Mouse (Mus musculus): ENCODE results near the gene Srgap3. TPM values are rescaled to one million over a fixed set of nuclear protein-coding genes. Genes with fewer than 3 reads are reported as not detected.
A peak's percentile ranks its signal among the peaks of the same experiment; 100 is the strongest.

The Srgap3 gene
- polyA plus RNA-seq, 1 experiment from 2014 or later: 1.5 TPM

DNA sequence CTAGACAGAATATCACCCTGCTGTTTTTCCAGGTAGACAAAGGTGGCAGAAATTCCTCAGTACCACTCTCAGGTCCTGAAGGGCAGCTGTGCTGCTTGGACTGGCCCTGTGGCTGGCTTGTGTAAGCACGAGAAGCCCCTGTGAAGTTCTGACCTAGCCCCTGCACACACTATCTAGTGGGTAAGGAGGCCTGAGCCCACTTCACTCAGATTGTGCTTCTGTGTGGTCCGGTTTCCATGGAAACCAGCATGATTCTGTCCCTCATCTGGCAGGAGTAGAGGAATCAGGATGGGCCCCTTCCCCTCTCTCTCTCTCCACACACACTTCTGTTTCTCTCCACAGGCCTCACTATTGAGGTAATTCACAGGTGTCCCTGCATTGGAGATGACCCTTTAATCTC is 212.0 kb downstream of the Srgap3 start:
- no peak overlapping the region for H3K4me2 ChIP-seq (replicated peaks; ENCODE audit: low read depth)
- WGBS: 85% methylated on average over 2 of the region's 2 CpGs
- no peak overlapping the region for H3K4me3 ChIP-seq (ENCODE audit: low read depth, low read length)
- peaks cover 5% of the 10 kb centered on the region; the same call in 1 of the 2 replicates for H3K36me3 ChIP-seq (ENCODE audit: control insufficient read depth, insufficient read depth, low read length)
- no peak for TF ChIP-seq EP300 (optimal IDR thresholded peaks at IDR 0.05)
- no peak for TF ChIP-seq CTCF (IDR thresholded peaks at IDR 0.05; ENCODE audit: low read depth)
- no peaks in the 10 kb centered on the region for H3K9me3 ChIP-seq (ENCODE audit: control insufficient read depth, low read length)
- H3K27ac ChIP-seq (replicated peaks): no peak overlapping the region
- H3K27me3 ChIP-seq (ENCODE audit: control insufficient read depth, insufficient read depth, low read length): no peaks in the 10 kb centered on the region
- H3K4me1 ChIP-seq (replicated peaks; ENCODE audit: control insufficient read depth, insufficient read depth): no peaks in the 10 kb centered on the region
- ATAC-seq (ENCODE audit: low FRiP score, low TSS enrichment): no peak
- H3K9ac ChIP-seq (ENCODE audit: low read length): no peak overlapping the region
- DNase-seq (ENCODE audit: low spot score): no peak

DNA sequence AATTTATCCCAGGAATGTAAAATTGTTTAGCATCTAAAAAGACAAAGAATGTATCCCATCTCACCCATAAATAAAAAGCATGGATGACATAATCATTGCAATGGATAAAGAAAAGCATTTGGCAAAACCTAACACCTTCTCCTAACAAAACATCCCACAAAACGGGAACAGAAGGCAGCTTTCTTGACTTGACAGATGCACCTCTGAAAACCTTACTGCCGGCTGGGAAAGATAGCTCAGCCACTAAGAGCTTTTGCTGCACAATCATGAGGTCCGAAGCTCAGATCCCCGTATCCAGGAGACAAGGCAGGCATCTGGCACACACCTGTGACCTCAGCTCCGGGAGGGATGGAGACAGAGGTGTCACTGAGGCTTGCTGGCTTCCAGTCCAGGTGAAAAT is 213.1 kb downstream of the Srgap3 start:
- Histone ChIP-seq H3K36me3 (ENCODE audit: control insufficient read depth, insufficient read depth, low read length) (peaks cover 5% of the 10 kb centered on the region; the same call in 1 of the 2 replicates), H3K4me1 (replicated peaks; ENCODE audit: control insufficient read depth, insufficient read depth) (no peaks in the 10 kb centered on the region), H3K27me3 (ENCODE audit: control insufficient read depth, insufficient read depth, low read length) (no peaks in the 10 kb centered on the region), H3K4me2 (replicated peaks; ENCODE audit: low read depth) (no peak overlapping the region), H3K9ac (ENCODE audit: low read length) (no peak overlapping the region), H3K27ac (replicated peaks) (no peak overlapping the region), H3K4me3 (ENCODE audit: low read depth, low read length) (no peak overlapping the region), H3K9me3 (ENCODE audit: control insufficient read depth, low read length) (no peaks in the 10 kb centered on the region)
- DNase-seq (ENCODE audit: low spot score) (no peak), ATAC-seq (ENCODE audit: low FRiP score, low TSS enrichment) (no peak)
- TF ChIP-seq EP300 (optimal IDR thresholded peaks at IDR 0.05): no peak
- no peak for TF ChIP-seq CTCF (IDR thresholded peaks at IDR 0.05; ENCODE audit: low read depth)
- 56% methylated on average over 5 of the region's 5 CpGs for WGBS

DNA sequence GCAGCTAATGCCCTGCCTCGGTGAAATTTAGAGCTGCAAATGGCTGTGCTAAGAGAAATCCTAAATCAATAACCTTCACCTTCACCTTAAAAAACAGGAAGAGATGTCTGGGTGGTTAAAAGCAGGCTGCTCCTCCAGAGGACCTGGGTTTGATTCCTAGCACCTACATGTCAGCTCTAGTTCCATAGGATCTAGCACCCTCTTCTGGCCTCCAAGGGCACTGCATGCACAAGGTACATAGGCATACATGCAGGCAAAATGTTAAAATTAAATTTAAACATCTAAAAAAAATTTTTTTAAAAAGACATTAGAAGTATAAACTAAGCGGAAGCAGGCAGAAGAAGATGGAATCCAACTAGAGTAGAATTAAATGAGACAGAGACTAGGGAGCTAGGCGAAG is 214.6 kb downstream of the Srgap3 start:
- ATAC-seq (ENCODE audit: low FRiP score, low TSS enrichment) (no peak), DNase-seq (ENCODE audit: low spot score) (no peak)
- Histone ChIP-seq H3K9me3 (ENCODE audit: control insufficient read depth, low read length) (no peaks in the 10 kb centered on the region), H3K4me1 (replicated peaks; ENCODE audit: control insufficient read depth, insufficient read depth) (no peaks in the 10 kb centered on the region), H3K4me3 (ENCODE audit: low read depth, low read length) (no peak overlapping the region), H3K27ac (replicated peaks) (no peak overlapping the region), H3K9ac (ENCODE audit: low read length) (no peak overlapping the region), H3K27me3 (ENCODE audit: control insufficient read depth, insufficient read depth, low read length) (no peaks in the 10 kb centered on the region), H3K36me3 (ENCODE audit: control insufficient read depth, insufficient read depth, low read length) (peaks cover 3% of the 10 kb centered on the region; the same call in 1 of the 2 replicates), H3K4me2 (replicated peaks; ENCODE audit: low read depth) (no peak overlapping the region)
- no peak for TF ChIP-seq EP300 (optimal IDR thresholded peaks at IDR 0.05)
- peak; percentile 49 for TF ChIP-seq CTCF (IDR thresholded peaks at IDR 0.05; ENCODE audit: low read depth)
- 95% methylated on average over 3 of the region's 3 CpGs for WGBS

DNA sequence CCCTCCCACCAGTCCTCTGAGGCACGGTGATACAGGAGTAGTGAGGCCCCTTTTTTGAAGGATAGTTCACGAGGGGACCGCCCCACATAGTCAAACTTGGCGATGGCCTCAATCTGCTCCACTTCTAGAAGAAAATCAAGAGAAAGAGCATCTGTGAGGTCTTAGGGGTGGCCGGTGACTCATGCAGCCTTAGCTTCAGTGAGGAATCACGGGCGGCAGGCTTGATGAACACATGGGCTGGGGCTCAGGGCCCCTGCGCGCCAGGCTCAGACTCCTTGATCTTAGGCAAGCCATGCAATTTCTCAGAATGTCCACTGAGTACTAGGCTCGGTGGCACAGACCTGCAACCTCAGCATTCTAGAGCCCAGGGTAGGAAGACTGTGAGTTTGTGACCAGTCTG is 215.7 kb downstream of the Srgap3 start:
- DNase-seq (ENCODE audit: low spot score): no peak
- Histone ChIP-seq H3K9me3 (ENCODE audit: control insufficient read depth, low read length) (no peaks in the 10 kb centered on the region), H3K4me2 (replicated peaks; ENCODE audit: low read depth) (no peak overlapping the region), H3K9ac (ENCODE audit: low read length) (no peak overlapping the region), H3K27ac (replicated peaks) (no peak overlapping the region), H3K4me1 (replicated peaks; ENCODE audit: control insufficient read depth, insufficient read depth) (no peaks in the 10 kb centered on the region), H3K4me3 (ENCODE audit: low read depth, low read length) (no peak overlapping the region), H3K27me3 (ENCODE audit: control insufficient read depth, insufficient read depth, low read length) (no peaks in the 10 kb centered on the region), H3K36me3 (ENCODE audit: control insufficient read depth, insufficient read depth, low read length) (peaks cover 3% of the 10 kb centered on the region; the same call in 1 of the 2 replicates)
- no peak for ATAC-seq (ENCODE audit: low FRiP score, low TSS enrichment)
- 85% methylated on average over 10 of the region's 10 CpGs for WGBS
- TF ChIP-seq EP300 (optimal IDR thresholded peaks at IDR 0.05): no peak
- no peak for TF ChIP-seq CTCF (IDR thresholded peaks at IDR 0.05; ENCODE audit: low read depth)

DNA sequence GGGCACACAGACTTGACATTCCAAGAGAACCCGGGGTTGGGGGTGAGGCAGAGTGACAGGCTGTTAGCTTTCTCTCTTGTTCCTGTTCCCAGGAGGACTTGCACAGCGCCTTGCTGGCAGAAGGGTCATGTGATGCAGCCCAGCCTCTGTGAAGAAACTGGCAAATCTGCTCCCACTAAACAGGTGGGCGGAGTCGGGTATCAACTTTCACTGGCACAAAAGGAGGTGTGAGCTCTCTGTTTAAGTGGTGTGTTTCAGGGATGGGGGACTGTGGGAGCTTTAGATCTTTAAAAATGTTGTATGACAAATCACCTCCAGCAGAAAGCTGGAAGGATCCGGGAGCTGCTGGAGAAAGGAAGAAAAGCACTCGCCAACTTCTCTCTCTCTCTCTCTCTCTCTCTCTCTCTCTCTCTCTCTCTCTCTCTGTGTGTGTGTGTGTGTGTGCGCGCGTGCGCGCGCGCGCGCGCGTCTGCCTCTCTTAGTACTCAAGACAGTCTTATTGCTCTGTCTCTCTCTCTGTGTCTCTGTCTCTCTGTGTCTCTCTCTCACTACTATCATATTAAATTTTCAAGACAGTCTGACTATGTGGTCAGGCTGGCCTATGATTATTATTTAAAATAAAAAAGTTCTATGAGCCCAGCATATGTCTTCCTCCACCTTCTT is 218.2 kb downstream of the Srgap3 start:
- peak; percentile 93 for ATAC-seq (ENCODE audit: low FRiP score, low TSS enrichment)
- Histone ChIP-seq H3K27ac (replicated peaks) (no peak overlapping the region), H3K36me3 (ENCODE audit: control insufficient read depth, insufficient read depth, low read length) (no peaks in the 10 kb centered on the region), H3K9ac (ENCODE audit: low read length) (no peak overlapping the region), H3K4me2 (replicated peaks; ENCODE audit: low read depth) (peak overlapping the region; percentile 28), H3K27me3 (ENCODE audit: control insufficient read depth, insufficient read depth, low read length) (no peaks in the 10 kb centered on the region), H3K4me3 (ENCODE audit: low read depth, low read length) (peak overlapping the region; percentile 6; the same call in 1 of the 2 replicates), H3K9me3 (ENCODE audit: control insufficient read depth, low read length) (no peaks in the 10 kb centered on the region), H3K4me1 (replicated peaks; ENCODE audit: control insufficient read depth, insufficient read depth) (no peaks in the 10 kb centered on the region)
- no peak for TF ChIP-seq CTCF (IDR thresholded peaks at IDR 0.05; ENCODE audit: low read depth)
- TF ChIP-seq EP300 (optimal IDR thresholded peaks at IDR 0.05): no peak
- peak; percentile 88 for DNase-seq (ENCODE audit: low spot score)
- WGBS: 1% methylated on average over 16 of the region's 17 CpGs

DNA sequence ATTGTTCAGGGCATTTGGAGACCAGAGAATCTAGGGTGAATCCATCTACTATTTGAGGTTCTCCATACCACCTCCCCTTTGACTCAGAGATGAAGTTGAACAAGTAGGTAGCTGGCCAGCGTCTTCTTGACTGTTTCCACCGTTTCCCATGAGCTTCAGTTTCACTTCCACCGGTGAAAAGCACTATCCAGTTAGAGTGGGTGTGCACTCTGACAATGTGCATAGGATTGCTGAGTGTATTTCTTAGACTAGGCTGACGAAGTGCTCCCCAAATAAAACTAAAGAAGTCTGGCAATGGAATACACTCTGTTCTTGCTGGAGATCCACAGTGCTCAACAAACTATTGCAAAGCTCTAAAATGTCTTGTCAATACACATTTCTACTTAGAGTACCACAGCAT is 221.6 kb downstream of the Srgap3 start:
- H3K4me3 ChIP-seq (ENCODE audit: low read depth, low read length): no peak overlapping the region
- ATAC-seq (ENCODE audit: low FRiP score, low TSS enrichment) (no peak), DNase-seq (ENCODE audit: low spot score) (no peak)
- TF ChIP-seq EP300 (optimal IDR thresholded peaks at IDR 0.05): no peak
- no peak for TF ChIP-seq CTCF (IDR thresholded peaks at IDR 0.05; ENCODE audit: low read depth)
- H3K27me3 ChIP-seq (ENCODE audit: control insufficient read depth, insufficient read depth, low read length): no peaks in the 10 kb centered on the region
- H3K36me3 ChIP-seq (ENCODE audit: control insufficient read depth, insufficient read depth, low read length): no peaks in the 10 kb centered on the region
- no peak overlapping the region for H3K9ac ChIP-seq (ENCODE audit: low read length)
- no peaks in the 10 kb centered on the region for H3K9me3 ChIP-seq (ENCODE audit: control insufficient read depth, low read length)
- WGBS: 80% methylated on average over 4 of the region's 4 CpGs
- no peaks in the 10 kb centered on the region for H3K4me1 ChIP-seq (replicated peaks; ENCODE audit: control insufficient read depth, insufficient read depth)
- H3K27ac ChIP-seq (replicated peaks): no peak overlapping the region
- H3K4me2 ChIP-seq (replicated peaks; ENCODE audit: low read depth): no peak overlapping the region
